Mouse (Mus musculus) gastrocnemius, postnatal 10 days (tissue): Measurements from ENCODE around the gene Gm21693. TPM values are rescaled to one million over a fixed set of nuclear protein-coding genes. Genes with fewer than 3 reads are reported as not detected.
"Not testable (repeated sequence)": the region's sequence is repeated elsewhere in the genome, so short reads cannot be mapped to it uniquely, and the experiment has no call there.

Experiments
- DNase-seq: peaks from one replicate; pipeline ENCODE4 v3.0.0; 2021; ENCODE audit warnings: mixed read lengths
- long read RNA-seq, 2 experiments: library from polyadenylated mRNA; stranded (forward); transcript quantifications; one replicate each; pipeline ENCODE4 v2.0.0; 2021
- total RNA-seq, 2 experiments: library from RNA; stranded (reverse); gene quantifications; 2 replicates each; pipeline ENCODE4 v1.2.3; 2021

Gene Gm21693
- not detected for total RNA-seq
- long read RNA-seq, experiment 1, result 0 reads
- long read RNA-seq, experiment 2, result 0 reads

- DNase-seq, result not testable (repeated sequence)
Measured at GRCm38 (mm10) chrY:3345229-3345628, at the start of gene Gm21693. Gene Gm21693, minus strand, starts transcription at chrY:3345329.

GRCm38 (mm10) chrY:3340661-3341060, 4.5 kb downstream of the Gm21693 start:
- DNase-seq, result not testable (repeated sequence)

GRCm38 (mm10) chrY:3306349-3306748, 38.8 kb downstream of the Gm21693 start, which contains the start of gene Gm21677:
Gene Gm21677, minus strand, starts transcription at chrY:3306449.
- DNase-seq, result not testable (repeated sequence)

Other genes starting within 250 kb of the Gm21693 start
- not detected for gene Gm21677, start 38.9 kb downstream of the Gm21693 start, total RNA-seq
- not detected for gene Gm21704, start 64.8 kb upstream of the Gm21693 start, total RNA-seq
- not detected for gene Gm21708, start 64.8 kb upstream of the Gm21693 start, total RNA-seq